Mouse (Mus musculus) myocyte (in vitro differentiated cells): ENCODE results near the gene Mum1. TPM values are rescaled to one million over a fixed set of nuclear protein-coding genes. Genes with fewer than 3 reads are reported as not detected.

Experiments
- H3K27me3 ChIP-seq: one replicate; pipeline ENCODE4 v1.6.1; 2011; ENCODE audit not compliant: control insufficient read depth, insufficient read depth, insufficient read length
- H3K36me3 ChIP-seq: one replicate; pipeline ENCODE4 v1.6.1; 2011; ENCODE audit not compliant: control insufficient read depth, insufficient read depth
- H3K4me2 ChIP-seq: one replicate; pipeline ENCODE4 v1.6.1; 2011; ENCODE audit warnings: low read depth, control low read depth
- H3K4me3 ChIP-seq: one replicate; pipeline ENCODE4 v1.5.1; 2011; ENCODE audit warnings: mild to moderate bottlenecking, control low read depth, moderate library complexity
- H3K79me2 ChIP-seq: one replicate; pipeline ENCODE4 v1.6.1; 2011; ENCODE audit not compliant: control insufficient read depth, insufficient read depth
- H3ac ChIP-seq: one replicate; pipeline ENCODE4 v1.6.1; 2011; ENCODE audit not compliant: control insufficient read depth, insufficient read length
- CEBPB ChIP-seq: IDR thresholded peaks from 2 replicates; pipeline ENCODE4 v1.6.1; 2011; ENCODE audit warnings: mild to moderate bottlenecking, moderate library complexity; ENCODE audit not compliant: poor library complexity, insufficient read depth, severe bottlenecking
- E2F4 ChIP-seq: IDR thresholded peaks from one replicate; pipeline ENCODE4 v1.6.1; 2011; ENCODE audit warnings: mild to moderate bottlenecking, control low read depth, moderate library complexity; ENCODE audit not compliant: insufficient read depth
- MYOG ChIP-seq, 3 experiments: IDR thresholded peaks; one replicate each; pipeline ENCODE4 v1.6.1; 2011; ENCODE audit warnings: control low read depth in 2 of 3, low read depth in 2 of 3, mild to moderate bottlenecking in 2 of 3; ENCODE audit not compliant: insufficient read length in 2 of 3, control insufficient read depth in 1 of 3, insufficient read depth in 1 of 3
- POLR2A ChIP-seq: IDR thresholded peaks from one replicate; pipeline ENCODE4 v1.6.1; 2011; ENCODE audit warnings: low read depth, mild to moderate bottlenecking, control low read depth, moderate library complexity; ENCODE audit not compliant: insufficient read length
- POLR2AphosphoS2 ChIP-seq: IDR thresholded peaks from one replicate; pipeline ENCODE4 v1.6.1; 2011; ENCODE audit warnings: low read depth, control low read depth; ENCODE audit not compliant: insufficient read length
- REST ChIP-seq: IDR thresholded peaks from one replicate; pipeline ENCODE4 v1.6.1; 2011; ENCODE audit warnings: mild to moderate bottlenecking, control low read depth, moderate library complexity; ENCODE audit not compliant: insufficient read depth, insufficient read length
- SRF ChIP-seq: IDR thresholded peaks from one replicate; pipeline ENCODE4 v1.6.1; 2011; ENCODE audit warnings: low read depth; ENCODE audit not compliant: control insufficient read depth, insufficient read length
- TCF3 ChIP-seq: IDR thresholded peaks from one replicate; pipeline ENCODE4 v1.6.1; 2011; ENCODE audit warnings: low read depth, control low read depth; ENCODE audit not compliant: insufficient read length
- USF1 ChIP-seq: IDR thresholded peaks from one replicate; pipeline ENCODE4 v1.6.1; 2011; ENCODE audit warnings: low read depth, mild to moderate bottlenecking, control low read depth, moderate library complexity
- polyA plus RNA-seq: library from polyadenylated mRNA; unstranded; fragments of >200 nt; fragmentation: generic; extraction: Trizol; gene quantifications from one replicate; pipeline ENCODE4 v1.2.1, GENCODE M21; 2012; ENCODE audit warnings: missing spikeins

Gene Mum1
- polyA plus RNA-seq, 1 experiment, result 30.7 TPM

- Histone ChIP-seq H3K36me3 (peaks cover 23% of the 10 kb centered on the region), H3K27me3 (no peaks in the 10 kb centered on the region), H3ac (peak within 1 kb of the TSS; percentile 67), H3K4me3 (peak within 1 kb of the TSS; percentile 94), H3K4me2 (peak within 1 kb of the TSS; percentile 84), H3K79me2 (peaks cover 15% of the 10 kb centered on the region)
- TF ChIP-seq TCF3 (no peak), CEBPB (no peak), SRF (peak; percentile 51), REST (no peak), USF1 (no peak), E2F4 (no peak), POLR2A (peak; percentile 97), MYOG (IDR thresholded peaks at IDR 0.05; ENCODE audit: control insufficient read depth in 1 of 3, insufficient read depth in 1 of 3, insufficient read length in 2 of 3, low read depth in 2 of 3) (peak in 1 of 3 experiments; percentile 28), POLR2AphosphoS2 (peak; percentile 98)
Observed at GRCm38 (mm10) chr10:80292251-80293146, 66.3 kb downstream of the Mum1 start, which contains the start of gene Rps15. Rps15 (plus strand) TSS chr10:80292453.

GRCm38 (mm10) chr10:80293325-80293724, 67.1 kb downstream of the Mum1 start:
- TF ChIP-seq TCF3 (no peak), MYOG (IDR thresholded peaks at IDR 0.05; ENCODE audit: control insufficient read depth in 1 of 3, insufficient read depth in 1 of 3, insufficient read length in 2 of 3, low read depth in 2 of 3) (no peak), SRF (no peak)
- H3K79me2 ChIP-seq, result peaks cover 15% of the 10 kb centered on the region

More at GRCm38 (mm10) chr10:80293325-80293724, 67.1 kb downstream of the Mum1 start:
- peaks cover 22% of the 10 kb centered on the region for H3K36me3 ChIP-seq
- peak overlapping the region; percentile 67 for H3ac ChIP-seq
- peak overlapping the region; percentile 94 for H3K4me3 ChIP-seq
- H3K4me2 ChIP-seq, result peak overlapping the region; percentile 80
- H3K27me3 ChIP-seq, result no peaks in the 10 kb centered on the region

Other genes with a start within 250 kb of the Mum1 start
- 152 TPM for gene Tmem259, start 242.1 kb upstream of the Mum1 start, polyA plus RNA-seq
- 109 TPM for gene Cnn2, start 237.8 kb upstream of the Mum1 start, polyA plus RNA-seq
- 15.6 TPM for gene Abca7, start 229.9 kb upstream of the Mum1 start, polyA plus RNA-seq
- 0.53 TPM for gene Arhgap45, start 209.8 kb upstream of the Mum1 start, polyA plus RNA-seq
- gene Polr2e, start 186.6 kb upstream of the Mum1 start, polyA plus RNA-seq, result 209 TPM
- 1,278 TPM for gene Gpx4, start 179.3 kb upstream of the Mum1 start, polyA plus RNA-seq
- 44.6 TPM for gene Sbno2, start 120.9 kb upstream of the Mum1 start, polyA plus RNA-seq
- 150 TPM for gene Stk11, start 110.6 kb upstream of the Mum1 start, polyA plus RNA-seq
- 1,163 TPM for gene Atp5d, start 87.8 kb upstream of the Mum1 start, polyA plus RNA-seq
- 10.0 TPM for gene Cbarp, start 85.6 kb upstream of the Mum1 start, polyA plus RNA-seq
- gene Midn, start 78.2 kb upstream of the Mum1 start, polyA plus RNA-seq, result 131 TPM
- gene Cirbp, start 60.4 kb upstream of the Mum1 start, polyA plus RNA-seq, result 54.2 TPM
- 23.5 TPM for gene 1600002K03Rik, start 53.5 kb upstream of the Mum1 start, polyA plus RNA-seq
- gene Efna2, start 47.0 kb upstream of the Mum1 start, polyA plus RNA-seq, result 3.6 TPM
- gene Ndufs7, start 22.7 kb downstream of the Mum1 start, polyA plus RNA-seq, result 407 TPM
- 162 TPM for gene Gamt, start 34.6 kb downstream of the Mum1 start, polyA plus RNA-seq
- gene Dazap1, start 35.1 kb downstream of the Mum1 start, polyA plus RNA-seq, result 123 TPM
- gene Rps15, start 66.0 kb downstream of the Mum1 start, polyA plus RNA-seq, result 4,761 TPM
- gene Apc2, start 69.5 kb downstream of the Mum1 start, polyA plus RNA-seq, result 0.24 TPM
- 44.0 TPM for gene 2310011J03Rik, start 94.1 kb downstream of the Mum1 start, polyA plus RNA-seq
- gene Pcsk4, start 103.1 kb downstream of the Mum1 start, polyA plus RNA-seq, result 2.1 TPM
- 25.7 TPM for gene Reep6, start 103.5 kb downstream of the Mum1 start, polyA plus RNA-seq
- gene Adamtsl5, start 122.0 kb downstream of the Mum1 start, polyA plus RNA-seq, result 57.8 TPM
- 0.05 TPM for gene Plk5, start 130.0 kb downstream of the Mum1 start, polyA plus RNA-seq
- 29.6 TPM for gene Mex3d, start 161.2 kb downstream of the Mum1 start, polyA plus RNA-seq
- 190 TPM for gene Mbd3, start 173.1 kb downstream of the Mum1 start, polyA plus RNA-seq
- gene Uqcr11, start 180.4 kb downstream of the Mum1 start, polyA plus RNA-seq, result 1,247 TPM
- 67.5 TPM for gene Tcf3, start 207.2 kb downstream of the Mum1 start, polyA plus RNA-seq